Mouse (Mus musculus) limb, embryonic 15.5 days (tissue): ENCODE measurements around the gene Commd1. TPM values are rescaled to one million over a fixed set of nuclear protein-coding genes. Genes with fewer than 3 reads are reported as not detected.
A peak's percentile ranks its signal among the peaks of the same experiment; 100 is the strongest.

Experiments
- ATAC-seq: fragments of 200-750 bp; cut with Nextera tagmentation; 2 replicates; pipeline ENCODE4 v1.8.0; 2017; ENCODE audit warnings: low read depth, moderate TSS enrichment; ENCODE audit not compliant: insufficient number of reproducible peaks, low FRiP score, low TSS enrichment
- H3K27ac ChIP-seq: fragments of 300-500 bp; sonication (generic); 2 replicates; pipeline ENCODE4 v1.5.1; 2015; ENCODE audit warnings: moderate library complexity, mild to moderate bottlenecking, inconsistent platforms
- H3K27me3 ChIP-seq: fragments of 300-500 bp; sonication (generic); 2 replicates; pipeline ENCODE4 v1.6.1; 2015; ENCODE audit warnings: inconsistent platforms
- H3K36me3 ChIP-seq: fragments of 300-500 bp; sonication (generic); 2 replicates; pipeline ENCODE4 v1.6.1; 2015; ENCODE audit warnings: inconsistent platforms
- H3K4me1 ChIP-seq: fragments of 300-500 bp; sonication (generic); 2 replicates; pipeline ENCODE4 v1.6.1; 2015; ENCODE audit warnings: inconsistent platforms
- H3K4me2 ChIP-seq: fragments of 300-500 bp; sonication (generic); 2 replicates; pipeline ENCODE4 v1.6.1; 2015; ENCODE audit warnings: mild to moderate bottlenecking, inconsistent platforms
- H3K4me3 ChIP-seq: fragments of 300-500 bp; sonication (generic); 2 replicates; pipeline ENCODE4 v1.5.1; 2015; ENCODE audit warnings: mild to moderate bottlenecking, inconsistent platforms
- H3K9ac ChIP-seq: fragments of 300-500 bp; sonication (generic); 2 replicates; pipeline ENCODE4 v1.6.1; 2015; ENCODE audit warnings: inconsistent platforms
- H3K9me3 ChIP-seq: fragments of 300-500 bp; sonication (generic); 2 replicates; pipeline ENCODE4 v1.6.1; 2016; ENCODE audit warnings: inconsistent platforms
- WGBS: fragments of 180-500 bp; shearing (Covaris S2); methylation state at CpG from one replicate; pipeline ENCODE4 v1.1.7; 2015; 5-methylcytosine and 5-hydroxymethylcytosine counted together
- polyA plus RNA-seq: library from polyadenylated mRNA; unstranded; fragments of >200 nt; fragmentation: Nextera tagmentation; extraction: Ambion mirVana; gene quantifications from 2 replicates; pipeline ENCODE4 v1.2.1, GENCODE M21; 2015

The Commd1 gene
- polyA plus RNA-seq, 1 experiment from 2014 or later = 348 TPM

- H3K27ac ChIP-seq = peak overlapping the region; percentile 91
- H3K4me1 ChIP-seq = peaks cover 6% of the 10 kb centered on the region
- H3K4me3 ChIP-seq = peak overlapping the region; percentile 64
- peak overlapping the region; percentile 54 for H3K9ac ChIP-seq
- no peaks in the 10 kb centered on the region for H3K27me3 ChIP-seq
- H3K4me2 ChIP-seq = peak overlapping the region; percentile 85
- H3K36me3 ChIP-seq = peaks cover 18% of the 10 kb centered on the region
- under 1% methylated on average over 40 of the region's 40 CpGs for WGBS
- no peaks in the 10 kb centered on the region for H3K9me3 ChIP-seq
- ATAC-seq = peak; percentile 91
Measured at GRCm38 (mm10) chr11:23008181-23008823, 26.1 kb upstream of the Commd1 start.

GRCm38 (mm10) chr11:23007481-23008180, 25.4 kb upstream of the Commd1 start, which contains the start of gene Fam161a:
TSS of gene Fam161a (plus strand) at chr11:23007531.
- Histone ChIP-seq H3K4me3 (peak within 1 kb of the TSS; percentile 64), H3K9me3 (no peaks in the 10 kb centered on the region)
- under 1% methylated on average over 22 of the region's 22 CpGs for WGBS

GRCm38 (mm10) chr11:23007166-23007480, 24.9 kb upstream of the Commd1 start:
- Histone ChIP-seq H3K36me3 (peaks cover 26% of the 10 kb centered on the region), H3K27ac (peak overlapping the region; percentile 91; the same call in 1 of the 2 replicates), H3K9ac (peak overlapping the region; percentile 26; the same call in 1 of the 2 replicates), H3K4me3 (peak overlapping the region; percentile 64), H3K4me2 (peak overlapping the region; percentile 85), H3K4me1 (peaks cover 6% of the 10 kb centered on the region), H3K27me3 (no peaks in the 10 kb centered on the region), H3K9me3 (no peaks in the 10 kb centered on the region)
- WGBS = 3% methylated on average over 6 of the region's 6 CpGs
- no peak for ATAC-seq

More at GRCm38 (mm10) chr11:23007481-23008180, 25.4 kb upstream of the Commd1 start, which contains the start of gene Fam161a:
- no peaks in the 10 kb centered on the region for H3K27me3 ChIP-seq
- H3K4me2 ChIP-seq = peak within 1 kb of the TSS; percentile 85
- peak within 1 kb of the TSS; percentile 54 for H3K9ac ChIP-seq
- peak within 1 kb of the TSS; percentile 91 for H3K27ac ChIP-seq
- peaks cover 20% of the 10 kb centered on the region for H3K36me3 ChIP-seq
- ATAC-seq = peak; percentile 85
- H3K4me1 ChIP-seq = peaks cover 6% of the 10 kb centered on the region

GRCm38 (mm10) chr11:23005276-23005675, 23.1 kb upstream of the Commd1 start:
- Histone ChIP-seq H3K4me1 (peaks cover 6% of the 10 kb centered on the region), H3K36me3 (peaks cover 41% of the 10 kb centered on the region), H3K27ac (no peak overlapping the region), H3K4me3 (no peak overlapping the region), H3K4me2 (no peak overlapping the region), H3K27me3 (no peaks in the 10 kb centered on the region), H3K9ac (no peak overlapping the region), H3K9me3 (no peaks in the 10 kb centered on the region)
- 92% methylated on average over 1 of the region's 1 CpGs for WGBS
- no peak for ATAC-seq

GRCm38 (mm10) chr11:22998308-22998707, 16.1 kb upstream of the Commd1 start:
- Histone ChIP-seq H3K27ac (no peak overlapping the region), H3K9ac (no peak overlapping the region), H3K9me3 (no peaks in the 10 kb centered on the region), H3K4me2 (no peak overlapping the region), H3K27me3 (no peaks in the 10 kb centered on the region), H3K36me3 (peaks cover 78% of the 10 kb centered on the region), H3K4me3 (no peak overlapping the region), H3K4me1 (no peaks in the 10 kb centered on the region)
- 82% methylated on average over 1 of the region's 1 CpGs for whole genome bisulfite sequencing
- ATAC-seq = no peak

GRCm38 (mm10) chr11:22995461-22995860, 13.3 kb upstream of the Commd1 start:
- 88% methylated on average over 4 of the region's 4 CpGs for WGBS
- no peaks in the 10 kb centered on the region for H3K27me3 ChIP-seq
- H3K9me3 ChIP-seq = no peaks in the 10 kb centered on the region
- no peak overlapping the region for H3K4me2 ChIP-seq
- no peak overlapping the region for H3K4me3 ChIP-seq
- peaks cover 59% of the 10 kb centered on the region for H3K36me3 ChIP-seq
- ATAC-seq = no peak
- no peak overlapping the region for H3K9ac ChIP-seq
- H3K27ac ChIP-seq = no peak overlapping the region
- peaks cover 9% of the 10 kb centered on the region for H3K4me1 ChIP-seq

GRCm38 (mm10) chr11:22994271-22994670, 12.1 kb upstream of the Commd1 start:
- Histone ChIP-seq H3K4me2 (no peak overlapping the region), H3K36me3 (peaks cover 47% of the 10 kb centered on the region), H3K27ac (no peak overlapping the region), H3K9ac (no peak overlapping the region), H3K4me1 (peaks cover 9% of the 10 kb centered on the region), H3K4me3 (no peak overlapping the region), H3K9me3 (no peaks in the 10 kb centered on the region), H3K27me3 (no peaks in the 10 kb centered on the region)
- ATAC-seq = no peak
- WGBS = 83% methylated on average over 2 of the region's 2 CpGs

GRCm38 (mm10) chr11:22991218-22991835, 9.1 kb upstream of the Commd1 start:
- Histone ChIP-seq H3K27ac (no peak overlapping the region), H3K4me1 (peaks cover 9% of the 10 kb centered on the region), H3K27me3 (no peaks in the 10 kb centered on the region), H3K36me3 (peaks cover 27% of the 10 kb centered on the region), H3K9ac (peak overlapping the region; percentile 91), H3K4me2 (peak overlapping the region; percentile 62), H3K9me3 (no peaks in the 10 kb centered on the region), H3K4me3 (peak overlapping the region; percentile 85)
- no peak for ATAC-seq
- WGBS = 8% methylated on average over 14 of the region's 14 CpGs

- Histone ChIP-seq H3K4me1 (peaks cover 9% of the 10 kb centered on the region), H3K4me3 (peak within 1 kb of the TSS; percentile 85), H3K27ac (peak within 1 kb of the TSS; percentile 96), H3K4me2 (peak within 1 kb of the TSS; percentile 62), H3K9me3 (no peaks in the 10 kb centered on the region), H3K9ac (peak within 1 kb of the TSS; percentile 91), H3K27me3 (no peaks in the 10 kb centered on the region), H3K36me3 (peaks cover 22% of the 10 kb centered on the region)
- ATAC-seq = peak; percentile 96
- under 1% methylated on average over 66 of the region's 66 CpGs for WGBS
Measured at GRCm38 (mm10) chr11:22990393-22991126, 8.4 kb upstream of the Commd1 start, which contains the start of gene Cct4. TSS of gene Cct4 (plus strand) at chr11:22990519.

GRCm38 (mm10) chr11:22989786-22990185, 7.6 kb upstream of the Commd1 start:
- H3K4me3 ChIP-seq = peak overlapping the region; percentile 85
- WGBS = 52% methylated on average over 1 of the region's 1 CpGs
- peak overlapping the region; percentile 43 for H3K4me2 ChIP-seq
- peaks cover 9% of the 10 kb centered on the region for H3K4me1 ChIP-seq
- H3K9ac ChIP-seq = peak overlapping the region; percentile 63; the same call in 1 of the 2 replicates
- H3K9me3 ChIP-seq = no peaks in the 10 kb centered on the region
- no peaks in the 10 kb centered on the region for H3K27me3 ChIP-seq
- no peak for ATAC-seq
- H3K36me3 ChIP-seq = peaks cover 15% of the 10 kb centered on the region
- peak overlapping the region; percentile 96 for H3K27ac ChIP-seq

GRCm38 (mm10) chr11:22987357-22987756, 5.2 kb upstream of the Commd1 start:
- Histone ChIP-seq H3K4me2 (no peak overlapping the region), H3K36me3 (no peaks in the 10 kb centered on the region), H3K4me1 (peaks cover 9% of the 10 kb centered on the region), H3K4me3 (no peak overlapping the region), H3K27me3 (no peaks in the 10 kb centered on the region), H3K27ac (no peak overlapping the region), H3K9me3 (no peaks in the 10 kb centered on the region), H3K9ac (no peak overlapping the region)
- no peak for ATAC-seq
- WGBS = 38% methylated on average over 2 of the region's 2 CpGs
